Mouse (Mus musculus) right cerebral cortex, postnatal 10 days (tissue): ENCODE data around the gene Lmod1.

ENCODE experiments used
- DNase-seq, 2 experiments: peaks; one replicate each; pipeline ENCODE4 v3.0.0; 2021; ENCODE audit warnings: low spot score in 2 of 2

The Lmod1 gene

GRCm38 (mm10) chr1:135324571-135324970 is at the start of gene Lmod1:
Lmod1 (plus strand) TSS chr1:135324807.
- DNase-seq: peak in 1 of 2 experiments; percentile 30

GRCm38 (mm10) chr1:135280646-135281045 is 44.0 kb upstream of the Lmod1 start:
- peak; percentile 83 for DNase-seq

GRCm38 (mm10) chr1:135281841-135282240 is 42.8 kb upstream of the Lmod1 start:
- no peak for DNase-seq

- DNase-seq: no peak
Observed at GRCm38 (mm10) chr1:135282536-135283286, 41.9 kb upstream of the Lmod1 start.

GRCm38 (mm10) chr1:135283287-135283825 is 41.3 kb upstream of the Lmod1 start:
- DNase-seq: peak; percentile 61 to 72

GRCm38 (mm10) chr1:135283826-135284291 is 40.7 kb upstream of the Lmod1 start, which contains the start of gene Rnpep:
Rnpep (minus strand) TSS chr1:135284084.
- DNase-seq: peak; percentile 80 to 82

GRCm38 (mm10) chr1:135286311-135286710 is 38.3 kb upstream of the Lmod1 start:
- no peak for DNase-seq

- DNase-seq: no peak
Observed at GRCm38 (mm10) chr1:135290908-135291307, 33.7 kb upstream of the Lmod1 start.

- DNase-seq: no peak
Observed at GRCm38 (mm10) chr1:135311356-135311755, 13.3 kb upstream of the Lmod1 start.

GRCm38 (mm10) chr1:135312201-135312600 is 12.4 kb upstream of the Lmod1 start:
- no peak for DNase-seq

- DNase-seq: peak; percentile 97
Observed at GRCm38 (mm10) chr1:135313284-135314031, 11.1 kb upstream of the Lmod1 start, which contains the start of gene Timm17a. Timm17a (minus strand) TSS chr1:135313778.

- DNase-seq: no peak
Observed at GRCm38 (mm10) chr1:135323367-135323901, 1.2 kb upstream of the Lmod1 start.

- DNase-seq: no peak
Observed at GRCm38 (mm10) chr1:135325934-135326333, 1.3 kb downstream of the Lmod1 start.

- no peak for DNase-seq
Observed at GRCm38 (mm10) chr1:135328368-135328767, 3.8 kb downstream of the Lmod1 start.

- DNase-seq: no peak
Observed at GRCm38 (mm10) chr1:135330578-135330977, 6.0 kb downstream of the Lmod1 start.

GRCm38 (mm10) chr1:135341947-135342346 is 17.3 kb downstream of the Lmod1 start:
- DNase-seq: no peak

GRCm38 (mm10) chr1:135344026-135344425 is 19.4 kb downstream of the Lmod1 start:
- no peak for DNase-seq

- DNase-seq: no peak
Observed at GRCm38 (mm10) chr1:135346891-135347290, 22.3 kb downstream of the Lmod1 start.

- peak; percentile 71 to 76 for DNase-seq
Observed at GRCm38 (mm10) chr1:135347498-135348169, 23.0 kb downstream of the Lmod1 start.

- DNase-seq: no peak
Observed at GRCm38 (mm10) chr1:135351953-135352352, 27.3 kb downstream of the Lmod1 start.

GRCm38 (mm10) chr1:135359071-135359470 is 34.5 kb downstream of the Lmod1 start:
- no peak for DNase-seq

- no peak for DNase-seq
Observed at GRCm38 (mm10) chr1:135361491-135361890, 36.9 kb downstream of the Lmod1 start.
